Mouse (Mus musculus): ENCODE data around the gene H3f3b.

GRCm38 (mm10) chr11:116076266-116076540 lies 48.4 kb upstream of the H3f3b start:
- no peak for TF ChIP-seq CTCF (IDR thresholded peaks at IDR 0.05; ENCODE audit: extremely low read depth, insufficient read depth, low read length)
- no peak for TF ChIP-seq POLR2A (IDR thresholded peaks at IDR 0.05; ENCODE audit: extremely low read depth, insufficient read depth, low read length)
